Mouse (Mus musculus): ENCODE results near the gene Rps6ka2. TPM values are rescaled to one million over a fixed set of nuclear protein-coding genes. Genes with fewer than 3 reads are reported as not detected.
A peak's percentile ranks its signal among the peaks of the same experiment; 100 is the strongest.
"Not testable (repeated sequence)": the region's sequence is repeated elsewhere in the genome, so short reads cannot be mapped to it uniquely, and the experiment has no call there.

Rps6ka2 gene
- 25.2 and 26.3 TPM in 2 replicates for polyA plus RNA-seq (2016; fragmentation: Nextera tagmentation; extraction: Ambion mirVana)

GRCm38 (mm10) chr17:7169627-7170303 lies at the start of gene Rps6ka2:
Gene Rps6ka2 (plus strand): TSS chr17:7170115.
- WGBS: under 1% methylated on average over 49 of the region's 56 CpGs
- Histone ChIP-seq H3K4me1 (peaks cover 46% of the 10 kb centered on the region), H3K27ac (peak within 1 kb of the TSS; percentile 93), H3K9me3 (replicated peaks) (no peaks in the 10 kb centered on the region), H3K4me3 (peak within 1 kb of the TSS; percentile 87), H3K36me3 (no peaks in the 10 kb centered on the region), H3K27me3 (ENCODE audit: low read depth, poor library complexity, severe bottlenecking) (no peaks in the 10 kb centered on the region)
- peak; percentile 98 for DNase-seq (ENCODE audit: low spot score)

GRCm38 (mm10) chr17:7120835-7121234 lies 49.1 kb upstream of the Rps6ka2 start:
- not testable (repeated sequence) for H3K9me3 ChIP-seq (replicated peaks); H3K4me3 ChIP-seq; H3K4me1 ChIP-seq; H3K27ac ChIP-seq; H3K27me3 ChIP-seq (ENCODE audit: low read depth, poor library complexity, severe bottlenecking); DNase-seq (ENCODE audit: low spot score); H3K36me3 ChIP-seq
- WGBS: 94% methylated on average over 3 of the region's 3 CpGs

GRCm38 (mm10) chr17:7122554-7122953 lies 47.4 kb upstream of the Rps6ka2 start:
- not testable (repeated sequence) for H3K4me3 ChIP-seq; H3K9me3 ChIP-seq (replicated peaks); H3K4me1 ChIP-seq; H3K27ac ChIP-seq; H3K36me3 ChIP-seq; DNase-seq (ENCODE audit: low spot score); H3K27me3 ChIP-seq (ENCODE audit: low read depth, poor library complexity, severe bottlenecking)
- 89% methylated on average over 11 of the region's 11 CpGs for WGBS

- not testable (repeated sequence) for H3K36me3 ChIP-seq; DNase-seq (ENCODE audit: low spot score); H3K9me3 ChIP-seq (replicated peaks); H3K4me3 ChIP-seq; H3K27ac ChIP-seq; H3K4me1 ChIP-seq; H3K27me3 ChIP-seq (ENCODE audit: low read depth, poor library complexity, severe bottlenecking)
- 72% methylated on average over 9 of the region's 10 CpGs for WGBS
These were observed 43.4 kb upstream of the Rps6ka2 start for GRCm38 (mm10) chr17:7126475-7126874.

GRCm38 (mm10) chr17:7134002-7134401 lies 35.9 kb upstream of the Rps6ka2 start:
- not testable (repeated sequence) for H3K27ac ChIP-seq; H3K4me1 ChIP-seq; H3K27me3 ChIP-seq (ENCODE audit: low read depth, poor library complexity, severe bottlenecking); DNase-seq (ENCODE audit: low spot score); H3K36me3 ChIP-seq; H3K4me3 ChIP-seq; H3K9me3 ChIP-seq (replicated peaks)
- WGBS: no CpG with 5 or more reads among the region's 7 CpGs

GRCm38 (mm10) chr17:7135277-7135676 lies 34.6 kb upstream of the Rps6ka2 start:
- H3K27me3 ChIP-seq (ENCODE audit: low read depth, poor library complexity, severe bottlenecking); H3K36me3 ChIP-seq; H3K9me3 ChIP-seq (replicated peaks); H3K27ac ChIP-seq; DNase-seq (ENCODE audit: low spot score); H3K4me1 ChIP-seq; H3K4me3 ChIP-seq: not testable (repeated sequence)
- 93% methylated on average over 7 of the region's 8 CpGs for WGBS

- H3K4me3 ChIP-seq: no peak overlapping the region
- 84% methylated on average over 21 of the region's 21 CpGs for WGBS
- H3K36me3 ChIP-seq: no peaks in the 10 kb centered on the region
- no peaks in the 10 kb centered on the region for H3K27me3 ChIP-seq (ENCODE audit: low read depth, poor library complexity, severe bottlenecking)
- no peak for DNase-seq (ENCODE audit: low spot score)
- H3K27ac ChIP-seq: no peak overlapping the region
- no peaks in the 10 kb centered on the region for H3K9me3 ChIP-seq (replicated peaks)
- H3K4me1 ChIP-seq: no peaks in the 10 kb centered on the region
These were observed 31.6 kb upstream of the Rps6ka2 start for GRCm38 (mm10) chr17:7138186-7138925.

GRCm38 (mm10) chr17:7140399-7141174 lies 29.3 kb upstream of the Rps6ka2 start:
- no peak overlapping the region for H3K27ac ChIP-seq
- DNase-seq (ENCODE audit: low spot score): no peak
- H3K4me3 ChIP-seq: no peak overlapping the region
- H3K36me3 ChIP-seq: no peaks in the 10 kb centered on the region
- H3K9me3 ChIP-seq (replicated peaks): no peaks in the 10 kb centered on the region
- no peaks in the 10 kb centered on the region for H3K27me3 ChIP-seq (ENCODE audit: low read depth, poor library complexity, severe bottlenecking)
- 87% methylated on average over 10 of the region's 10 CpGs for WGBS
- H3K4me1 ChIP-seq: no peaks in the 10 kb centered on the region

- no peak for DNase-seq (ENCODE audit: low spot score)
- no peaks in the 10 kb centered on the region for H3K4me1 ChIP-seq
- no peak overlapping the region for H3K27ac ChIP-seq
- no peak overlapping the region for H3K4me3 ChIP-seq
- H3K36me3 ChIP-seq: no peaks in the 10 kb centered on the region
- WGBS: 63% methylated on average over 4 of the region's 4 CpGs
- no peaks in the 10 kb centered on the region for H3K9me3 ChIP-seq (replicated peaks)
- H3K27me3 ChIP-seq (ENCODE audit: low read depth, poor library complexity, severe bottlenecking): 0 out of 2 replicates have a peak, but pooled peaks cover 4% of the 10 kb centered on the region
These were observed 27.5 kb upstream of the Rps6ka2 start for GRCm38 (mm10) chr17:7142367-7142766.

GRCm38 (mm10) chr17:7143885-7144518 lies 25.9 kb upstream of the Rps6ka2 start:
- Histone ChIP-seq H3K27ac (no peak overlapping the region), H3K4me1 (no peaks in the 10 kb centered on the region), H3K27me3 (ENCODE audit: low read depth, poor library complexity, severe bottlenecking) (0 out of 2 replicates have a peak, but pooled peaks cover 4% of the 10 kb centered on the region), H3K4me3 (no peak overlapping the region), H3K9me3 (replicated peaks) (no peaks in the 10 kb centered on the region), H3K36me3 (no peaks in the 10 kb centered on the region)
- WGBS: 87% methylated on average over 7 of the region's 7 CpGs
- DNase-seq (ENCODE audit: low spot score): no peak

GRCm38 (mm10) chr17:7145373-7146058 lies 24.4 kb upstream of the Rps6ka2 start:
- DNase-seq (ENCODE audit: low spot score): no peak
- Histone ChIP-seq H3K4me1 (no peaks in the 10 kb centered on the region), H3K27ac (no peak overlapping the region), H3K27me3 (ENCODE audit: low read depth, poor library complexity, severe bottlenecking) (0 out of 2 replicates have a peak, but pooled peaks cover 4% of the 10 kb centered on the region), H3K4me3 (no peak overlapping the region), H3K9me3 (replicated peaks) (no peaks in the 10 kb centered on the region), H3K36me3 (no peaks in the 10 kb centered on the region)
- WGBS: 52% methylated on average over 9 of the region's 9 CpGs

GRCm38 (mm10) chr17:7146479-7146878 lies 23.4 kb upstream of the Rps6ka2 start:
- H3K4me3 ChIP-seq: no peak overlapping the region
- 95% methylated on average over 7 of the region's 7 CpGs for WGBS
- H3K27me3 ChIP-seq (ENCODE audit: low read depth, poor library complexity, severe bottlenecking): 0 out of 2 replicates have a peak, but pooled peaks cover 4% of the 10 kb centered on the region

More at GRCm38 (mm10) chr17:7146479-7146878, 23.4 kb upstream of the Rps6ka2 start:
- Histone ChIP-seq H3K27ac (no peak overlapping the region), H3K9me3 (replicated peaks) (no peaks in the 10 kb centered on the region), H3K36me3 (no peaks in the 10 kb centered on the region), H3K4me1 (no peaks in the 10 kb centered on the region)
- DNase-seq (ENCODE audit: low spot score): no peak
